Mouse (Mus musculus) layer of hippocampus, adult 18-20 months (tissue): ENCODE results near the gene Prkar2a. TPM values are rescaled to one million over a fixed set of nuclear protein-coding genes. Genes with fewer than 3 reads are reported as not detected.
"Not testable (repeated sequence)": the region's sequence is repeated elsewhere in the genome, so short reads cannot be mapped to it uniquely, and the experiment has no call there.

Source experiments
- DNase-seq, 2 experiments: peaks; one replicate each; pipeline ENCODE4 v3.0.0; 2022; ENCODE audit warnings: low spot score in 2 of 2
- long read RNA-seq: library from polyadenylated mRNA; stranded (forward); transcript quantifications from one replicate; pipeline ENCODE4 v2.0.0, GENCODE M21; 2021
- total RNA-seq, 2 experiments: library from RNA; stranded (reverse); gene quantifications; 2 replicates each; pipeline ENCODE4 v1.2.3; 2021

The Prkar2a gene
- 10 to 100 TPM; 44.8 to 49.0 TPM for total RNA-seq
- long read RNA-seq, full-length matches to known transcripts: 69 of 75 reads
- long read RNA-seq, partial matches to known transcripts: 2 of 75 reads
- long read RNA-seq, other reads (novel, unspliced or antisense): 4 of 75 reads

DNA sequence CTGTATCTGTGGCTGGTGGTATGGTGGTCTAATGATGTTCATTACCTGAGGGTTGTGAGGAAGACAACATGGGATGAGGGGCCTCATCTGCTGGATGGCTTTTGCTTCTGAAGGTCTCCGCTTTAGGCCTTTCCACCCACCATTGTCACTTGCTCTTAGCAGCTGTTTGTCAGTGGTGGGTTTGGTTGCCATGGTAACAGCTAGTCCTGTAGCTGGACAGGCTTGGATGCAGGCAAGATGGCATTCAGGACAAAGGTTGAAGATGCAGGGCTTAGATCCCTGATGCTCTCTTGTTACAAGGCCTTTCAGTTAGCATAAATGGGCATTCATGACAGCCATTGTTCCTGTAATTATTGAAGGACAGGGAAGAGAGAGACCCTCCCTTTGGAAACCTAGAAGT lies at the start of gene Prkar2a:
TSS of gene Prkar2a (plus strand) at position 209 of the 400 bp plus-strand sequence.
- no peak for DNase-seq

GRCm38 (mm10) chr9:108639825-108640224 lies 49.3 kb upstream of the Prkar2a start:
- no peak for DNase-seq

GRCm38 (mm10) chr9:108648166-108648565 lies 40.9 kb upstream of the Prkar2a start:
- no peak for DNase-seq

DNA sequence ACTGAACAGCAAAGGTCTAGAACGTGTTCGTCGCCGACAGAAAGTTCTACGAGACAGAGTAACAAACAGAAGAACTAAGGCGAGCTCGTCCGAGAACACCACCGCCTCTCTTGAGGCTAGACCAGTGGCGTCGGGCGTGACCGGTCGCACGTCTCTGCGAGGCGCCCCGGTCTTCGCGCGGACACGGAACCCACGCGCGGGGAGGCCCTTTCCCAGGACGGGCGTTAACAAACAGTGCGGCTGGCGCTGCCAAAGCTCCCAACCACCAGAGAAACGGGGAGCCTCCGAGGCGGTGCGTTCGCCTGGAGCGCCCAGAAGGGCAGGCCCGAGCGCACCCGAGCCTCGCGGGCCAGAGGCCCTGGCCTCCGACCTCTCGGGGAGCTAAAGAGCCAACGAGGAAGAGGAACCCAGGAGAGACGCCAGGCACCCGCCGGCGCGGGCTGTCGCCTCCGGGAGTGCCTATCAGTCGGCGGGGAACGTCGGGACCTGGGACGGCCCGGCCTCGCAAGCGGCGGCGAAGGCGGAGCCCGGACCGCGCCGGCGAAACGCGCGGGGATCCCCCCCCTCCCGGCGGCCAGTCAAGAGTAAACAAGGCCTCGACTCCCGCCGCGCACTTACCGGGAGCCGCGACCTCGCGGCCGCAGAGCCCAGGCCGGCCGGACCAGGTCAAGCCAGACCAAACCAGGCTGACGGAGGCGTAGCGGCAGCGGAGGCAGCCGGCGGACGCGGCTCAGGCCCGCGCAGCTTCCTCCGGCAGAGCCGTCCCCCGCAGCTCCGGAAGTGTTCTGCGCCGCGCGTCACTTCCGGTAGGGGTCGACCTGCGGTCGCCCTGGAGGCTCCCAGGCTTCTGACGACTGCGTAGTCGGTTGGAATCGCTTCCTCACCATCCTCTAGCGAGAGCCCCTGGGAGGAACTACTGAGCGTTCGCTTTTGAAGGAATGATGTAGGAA lies 40.2 kb upstream of the Prkar2a start, which contains the start of gene Arih2:
TSS of gene Arih2 (minus strand) at position 776 of the 950 bp plus-strand sequence.
- peak; percentile 89 to 93 for DNase-seq

DNA sequence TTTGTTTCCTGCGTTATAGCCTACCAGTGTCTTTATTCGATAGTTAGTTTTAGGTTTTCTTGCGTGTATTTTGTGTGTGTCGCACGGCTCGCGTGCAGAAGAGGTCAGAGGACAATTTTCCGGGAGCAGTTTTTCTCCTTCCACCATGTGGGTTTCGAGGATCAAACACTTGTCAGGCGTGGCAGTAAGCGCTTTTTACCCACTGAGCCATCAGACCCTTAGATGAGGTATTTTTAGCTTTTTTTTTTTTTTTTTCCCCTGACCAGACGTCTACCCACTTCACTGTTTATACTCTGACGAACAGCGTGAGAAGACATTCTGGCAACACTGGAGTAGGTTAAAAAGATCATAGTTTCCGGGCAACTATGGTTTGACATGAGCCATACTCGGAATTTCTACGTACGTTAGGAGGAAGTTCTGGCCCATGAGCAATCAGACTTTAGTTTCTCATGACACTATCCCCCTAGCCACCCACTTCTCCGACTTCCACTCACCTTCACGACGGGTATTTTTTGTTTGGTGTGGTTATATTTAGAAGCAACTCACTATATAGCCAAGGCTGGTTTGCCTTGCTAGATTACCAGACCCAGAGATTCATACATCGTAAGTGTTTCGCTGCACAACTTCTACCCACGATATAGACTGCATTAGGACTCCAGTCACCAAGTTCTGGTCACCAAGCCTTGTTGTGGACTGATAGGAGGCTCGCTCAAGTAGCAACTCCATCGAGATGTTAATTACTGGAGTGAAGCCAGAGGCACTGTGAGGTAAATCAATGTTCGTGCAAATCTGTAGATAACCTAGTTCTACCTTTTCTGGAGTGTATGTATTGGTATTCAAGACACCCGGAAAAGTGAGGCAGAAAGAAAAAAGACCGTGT lies 39.3 kb upstream of the Prkar2a start:
- no peak for DNase-seq

GRCm38 (mm10) chr9:108654566-108655464 lies 34.3 kb upstream of the Prkar2a start:
- DNase-seq: peak; percentile 15 to 65

- DNase-seq: not testable (repeated sequence)
These were observed 33.2 kb upstream of the Prkar2a start for GRCm38 (mm10) chr9:108655865-108656264.

DNA sequence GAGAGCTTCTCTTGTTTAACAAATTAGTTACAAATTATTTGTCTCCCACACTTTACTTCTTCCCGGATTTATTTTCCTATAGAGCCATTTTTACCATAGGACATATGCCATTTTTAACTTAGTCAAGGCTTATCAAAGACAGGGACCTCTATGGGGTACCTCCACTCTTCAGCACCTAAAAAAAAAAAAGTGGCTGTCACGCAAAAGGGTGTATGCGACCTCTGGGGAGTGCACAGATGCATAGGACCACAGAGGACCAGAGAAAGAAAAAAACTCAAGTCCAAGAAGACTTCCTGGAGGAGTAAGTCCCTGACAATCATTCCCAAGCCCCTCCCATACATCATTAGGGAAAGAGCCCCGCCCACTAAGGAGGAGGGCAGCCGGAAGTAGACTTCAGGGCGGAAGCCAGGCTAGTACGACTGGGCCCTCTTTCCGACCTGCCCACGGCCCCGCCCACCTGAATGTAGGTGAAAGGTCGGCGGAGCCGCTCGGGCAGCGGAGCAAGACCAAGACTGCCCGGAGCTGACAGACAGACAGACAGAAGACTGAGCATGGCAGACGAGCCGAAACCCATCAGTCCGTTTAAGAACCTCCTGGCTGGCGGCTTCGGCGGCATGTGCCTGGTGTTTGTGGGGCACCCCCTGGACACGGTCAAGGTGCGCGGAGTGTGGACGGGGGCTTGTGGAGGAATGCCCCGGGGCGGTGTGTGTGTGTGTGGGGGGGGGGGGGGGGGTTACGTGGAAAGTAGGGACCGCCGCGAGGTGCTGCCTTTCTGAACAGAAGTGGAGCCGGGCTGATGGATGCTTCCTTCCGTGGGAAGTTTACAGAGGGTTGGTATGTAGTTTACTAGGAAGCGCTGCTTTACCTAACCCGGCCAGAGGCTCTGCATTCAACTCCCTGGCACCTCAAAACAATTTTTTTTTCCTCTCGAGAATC lies 27.2 kb upstream of the Prkar2a start, which contains the start of gene Slc25a20:
TSS of gene Slc25a20 (plus strand) at position 412 of the 936 bp plus-strand sequence.
- peak; percentile 52 to 67 for DNase-seq

GRCm38 (mm10) chr9:108662660-108663059 lies 26.5 kb upstream of the Prkar2a start:
- no peak for DNase-seq

- peak in 1 of 2 experiments; percentile 32 for DNase-seq
These were observed 19.2 kb upstream of the Prkar2a start for GRCm38 (mm10) chr9:108669875-108670274.

DNA sequence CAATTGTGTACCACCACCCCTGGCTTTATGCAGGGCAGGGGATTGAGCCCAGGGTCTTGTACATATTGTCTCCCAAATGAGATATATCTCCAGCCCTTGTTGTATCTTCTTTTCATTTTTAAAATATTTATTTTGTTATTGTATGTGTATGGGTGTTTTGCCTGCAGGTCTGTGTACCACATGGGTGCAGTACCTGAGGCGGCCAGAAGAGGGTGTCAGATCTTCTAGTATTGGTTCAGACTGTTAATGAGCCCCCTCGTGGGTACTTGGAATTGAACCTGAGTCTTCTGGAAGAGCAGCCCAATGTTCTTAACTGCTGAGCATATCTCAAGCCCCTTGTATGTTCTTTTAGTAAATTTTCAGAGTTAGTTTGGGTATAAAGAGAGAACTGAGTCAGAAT lies 16.0 kb upstream of the Prkar2a start:
- DNase-seq: no peak

DNA sequence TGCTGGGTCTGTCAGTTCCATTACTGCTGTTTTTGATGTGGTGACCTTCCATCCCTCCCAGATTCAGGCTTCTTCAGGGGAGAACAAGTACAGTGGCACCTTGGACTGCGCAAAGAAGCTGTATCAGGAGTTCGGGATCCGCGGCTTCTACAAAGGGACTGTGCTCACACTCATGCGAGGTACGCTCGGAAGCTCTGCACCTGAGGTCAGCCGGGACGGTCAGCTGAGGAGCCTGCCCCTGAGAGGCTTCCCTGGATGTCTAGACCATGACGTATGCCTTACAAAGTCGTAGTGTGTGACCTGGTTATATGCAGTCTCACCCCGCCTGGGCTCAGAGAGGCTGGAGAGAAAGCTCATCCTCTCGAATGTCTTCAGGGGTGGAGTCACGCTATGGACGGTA lies 9.1 kb upstream of the Prkar2a start:
- DNase-seq: no peak

DNA sequence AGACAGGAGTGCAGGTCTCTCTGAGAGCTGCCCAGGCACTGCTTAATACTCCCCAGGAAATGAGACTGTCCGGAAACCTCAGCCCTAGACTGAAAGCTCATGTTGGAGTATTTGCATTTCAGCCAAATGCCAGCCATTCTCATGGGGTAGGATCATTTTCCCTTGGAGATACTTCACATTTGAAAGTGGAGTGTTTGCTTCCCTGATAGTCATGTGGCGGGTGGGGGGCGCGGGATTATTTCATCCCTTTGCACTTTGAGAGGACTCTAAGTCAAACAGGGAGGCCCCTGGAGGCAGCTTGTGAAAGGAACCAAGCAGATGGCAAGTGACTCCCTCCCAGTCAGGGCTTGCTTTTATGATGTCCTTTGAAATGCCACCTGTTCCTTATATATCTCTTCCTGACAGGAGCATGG lies 2.6 kb upstream of the Prkar2a start:
- no peak for DNase-seq

GRCm38 (mm10) chr9:108687181-108687580 lies 1.9 kb upstream of the Prkar2a start:
- DNase-seq: no peak

DNA sequence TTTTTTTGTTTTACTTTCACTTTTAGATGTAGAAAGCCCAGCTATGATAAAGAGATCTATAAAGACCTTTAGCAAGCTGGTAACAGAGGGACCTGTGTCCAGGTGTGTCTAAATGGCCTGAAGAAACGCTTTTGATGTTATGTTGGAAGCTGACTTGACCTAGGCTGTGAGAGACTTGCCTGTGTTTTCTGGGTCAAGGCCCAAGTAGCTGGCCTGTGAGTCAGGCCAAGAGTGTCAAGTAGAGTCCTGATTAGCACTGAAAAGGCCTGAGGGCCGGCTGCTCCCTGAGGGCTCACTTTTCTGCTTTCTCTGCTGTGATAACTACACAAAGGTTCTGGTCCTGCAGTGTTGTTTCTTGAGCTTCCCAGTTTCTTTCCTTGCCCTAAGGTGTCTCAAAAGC lies 1.4 kb upstream of the Prkar2a start:
- DNase-seq: no peak

- DNase-seq: no peak
These were observed 663 bp upstream of the Prkar2a start for GRCm38 (mm10) chr9:108688451-108688850.

DNA sequence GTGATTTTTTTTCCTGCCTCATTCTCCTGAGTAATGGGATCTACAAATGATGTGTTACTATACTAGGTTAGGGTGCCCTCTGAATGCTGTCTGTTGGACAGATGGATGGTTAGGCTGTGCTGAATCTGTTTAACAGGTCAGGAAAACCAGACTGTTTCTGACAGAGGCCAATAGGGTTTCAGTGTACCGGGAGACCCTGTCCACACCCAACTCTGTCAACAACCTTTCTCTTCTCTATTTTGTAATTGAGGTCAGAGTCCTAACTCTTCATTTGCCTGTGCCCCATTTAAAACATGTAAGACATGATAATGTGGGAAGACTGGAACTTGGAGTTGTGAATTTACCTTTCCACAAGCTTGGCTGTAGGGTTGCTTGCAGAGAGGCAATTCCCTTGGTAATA lies 879 bp downstream of the Prkar2a start:
- DNase-seq: no peak

DNA sequence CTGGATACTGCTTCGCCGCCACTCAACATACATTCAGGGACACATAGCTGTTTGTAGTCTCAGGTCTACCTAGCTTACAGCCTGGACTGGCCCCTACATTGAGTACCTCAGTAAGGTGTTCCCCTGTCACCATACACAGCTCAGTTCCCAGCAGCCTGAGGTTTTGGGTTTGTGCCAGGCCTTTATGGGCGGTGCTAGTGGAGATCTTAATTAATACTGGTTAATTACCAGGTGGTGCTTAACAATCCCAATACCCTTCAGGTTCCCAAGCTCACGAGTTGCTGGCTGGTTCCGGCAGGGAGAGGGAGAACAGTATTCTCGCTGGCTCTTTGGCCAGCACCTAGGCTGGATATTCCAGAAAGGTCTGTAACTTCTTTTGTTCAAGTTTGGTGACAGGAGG lies 1.8 kb downstream of the Prkar2a start:
- no peak for DNase-seq

GRCm38 (mm10) chr9:108691371-108691770 lies 2.3 kb downstream of the Prkar2a start:
- no peak for DNase-seq
